Mouse (Mus musculus) kidney, adult 11 months (tissue): ENCODE results near the gene Bbox1.

Source experiments
- DNase-seq: peaks from one replicate; pipeline ENCODE4 v3.0.0; 2022

Bbox1 gene

GRCm38 (mm10) chr2:110314509-110315155, at the start of gene Bbox1:
TSS of gene Bbox1 (minus strand) at chr2:110314560.
- DNase-seq = no peak

GRCm38 (mm10) chr2:110363855-110364254, 49.5 kb upstream of the Bbox1 start:
- no peak for DNase-seq

- DNase-seq = peak; percentile 45
Observed at GRCm38 (mm10) chr2:110362432-110363283, 48.3 kb upstream of the Bbox1 start, which contains the start of gene Fibin. TSS of gene Fibin (minus strand) at chr2:110363183.

GRCm38 (mm10) chr2:110353302-110353970, 39.1 kb upstream of the Bbox1 start:
- no peak for DNase-seq

GRCm38 (mm10) chr2:110351843-110352251, 37.5 kb upstream of the Bbox1 start:
- no peak for DNase-seq

GRCm38 (mm10) chr2:110351406-110351805, 37.0 kb upstream of the Bbox1 start:
- DNase-seq = no peak

- DNase-seq = no peak
Observed at GRCm38 (mm10) chr2:110328953-110329352, 14.6 kb upstream of the Bbox1 start.

GRCm38 (mm10) chr2:110319949-110320348, 5.6 kb upstream of the Bbox1 start:
- no peak for DNase-seq

- no peak for DNase-seq
Observed at GRCm38 (mm10) chr2:110319266-110319665, 4.9 kb upstream of the Bbox1 start.

GRCm38 (mm10) chr2:110318719-110319118, 4.4 kb upstream of the Bbox1 start:
- DNase-seq = no peak

- no peak for DNase-seq
Observed at GRCm38 (mm10) chr2:110316116-110316883, 1.9 kb upstream of the Bbox1 start.

- DNase-seq = no peak
Observed at GRCm38 (mm10) chr2:110314074-110314473, 286 bp downstream of the Bbox1 start.

- no peak for DNase-seq
Observed at GRCm38 (mm10) chr2:110313305-110313824, 995 bp downstream of the Bbox1 start.

- peak; percentile 69 for DNase-seq
Observed at GRCm38 (mm10) chr2:110305358-110306283, 8.7 kb downstream of the Bbox1 start.

GRCm38 (mm10) chr2:110302261-110302660, 12.1 kb downstream of the Bbox1 start:
- no peak for DNase-seq

GRCm38 (mm10) chr2:110301314-110301713, 13.0 kb downstream of the Bbox1 start:
- DNase-seq = no peak

- no peak for DNase-seq
Observed at GRCm38 (mm10) chr2:110294927-110295326, 19.4 kb downstream of the Bbox1 start.

GRCm38 (mm10) chr2:110287959-110288358, 26.4 kb downstream of the Bbox1 start:
- no peak for DNase-seq

- no peak for DNase-seq
Observed at GRCm38 (mm10) chr2:110285829-110286504, 28.4 kb downstream of the Bbox1 start.

- DNase-seq = no peak
Observed at GRCm38 (mm10) chr2:110275424-110275823, 38.9 kb downstream of the Bbox1 start.

- DNase-seq = no peak
Observed at GRCm38 (mm10) chr2:110274160-110274559, 40.2 kb downstream of the Bbox1 start.
